Mouse (Mus musculus): Measurements from ENCODE around the gene Pm20d1.

DNA sequence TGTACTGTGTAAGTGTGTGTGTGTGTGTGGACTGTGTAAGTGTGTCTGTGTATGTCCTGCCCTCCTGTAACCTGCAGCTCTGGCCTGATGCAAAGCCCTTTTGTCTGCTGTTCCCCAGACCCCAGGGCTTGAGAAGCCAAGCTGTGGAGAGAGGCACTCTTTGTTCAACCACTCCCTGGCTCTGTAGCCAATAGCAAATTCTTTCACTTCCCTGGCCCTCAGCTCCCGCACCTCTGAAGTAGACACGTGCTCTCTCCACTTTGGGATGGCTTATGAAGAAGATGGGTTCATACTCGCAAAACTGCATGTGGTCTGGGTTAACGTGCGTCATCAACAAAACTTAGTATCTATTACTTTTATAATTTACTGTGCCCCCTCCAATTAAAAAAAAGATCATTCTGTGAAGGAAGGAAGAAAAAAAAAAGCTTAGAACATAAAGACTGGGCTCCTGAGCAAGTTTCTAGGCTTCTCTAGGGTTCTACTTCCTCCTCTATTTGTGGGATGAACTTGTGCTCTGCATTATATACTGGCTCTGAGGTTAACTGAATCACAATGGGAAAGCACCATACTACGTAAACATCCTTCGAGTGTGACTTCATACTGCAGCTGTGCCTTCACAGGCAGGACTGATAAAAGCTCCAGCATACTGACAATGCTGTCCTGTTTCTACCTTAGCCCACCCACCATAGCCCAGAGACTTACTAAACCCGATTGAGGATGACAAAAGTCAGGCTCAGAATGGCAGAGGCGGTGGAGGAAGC is 37.3 kb upstream of the Pm20d1 start:
- TF ChIP-seq POLR2A (IDR thresholded peaks at IDR 0.05; ENCODE audit: insufficient read length, low read depth) = no peak
- TF ChIP-seq MYOD1 (IDR thresholded peaks at IDR 0.05; ENCODE audit: control insufficient read depth in 1 of 3, insufficient read length in 2 of 3, low read depth in 2 of 3) = no peak
- TF ChIP-seq POLR2AphosphoS2 (IDR thresholded peaks at IDR 0.05; ENCODE audit: insufficient read length, low read depth) = no peak
- TF ChIP-seq USF1 (IDR thresholded peaks at IDR 0.05; ENCODE audit: low read depth) = no peak
- no peak for TF ChIP-seq TCF12 (IDR thresholded peaks at IDR 0.05; ENCODE audit: insufficient read depth, poor library complexity, severe bottlenecking)
- TF ChIP-seq E2F4 (IDR thresholded peaks at IDR 0.05; ENCODE audit: insufficient read depth) = no peak
- TF ChIP-seq TCF3 (IDR thresholded peaks at IDR 0.05; ENCODE audit: insufficient read length, low read depth) = no peak
